Mouse (Mus musculus) heart, adult 9 months (tissue): ENCODE results near the gene Chrm3.

Source experiments
- DNase-seq, 2 experiments: peaks; one replicate each; pipeline ENCODE4 v3.0.0; 2022; ENCODE audit warnings: low spot score in 2 of 2

Chrm3 gene

GRCm38 (mm10) chr13:10068927-10069580, 291.6 kb downstream of the Chrm3 start:
- no peak for DNase-seq

GRCm38 (mm10) chr13:10066829-10067618, 293.6 kb downstream of the Chrm3 start:
- no peak for DNase-seq

- no peak for DNase-seq
Measured at GRCm38 (mm10) chr13:10065776-10066175, 294.9 kb downstream of the Chrm3 start.

GRCm38 (mm10) chr13:10062681-10063080, 298.0 kb downstream of the Chrm3 start:
- no peak for DNase-seq

GRCm38 (mm10) chr13:10058993-10059392, 301.7 kb downstream of the Chrm3 start:
- no peak for DNase-seq

- DNase-seq = no peak
Measured at GRCm38 (mm10) chr13:10057644-10058198, 302.9 kb downstream of the Chrm3 start.

- DNase-seq = no peak
Measured at GRCm38 (mm10) chr13:10054086-10054485, 306.6 kb downstream of the Chrm3 start.

GRCm38 (mm10) chr13:10053301-10053889, 307.3 kb downstream of the Chrm3 start:
- no peak for DNase-seq

GRCm38 (mm10) chr13:10045651-10046350, 314.8 kb downstream of the Chrm3 start:
- DNase-seq = peak; percentile 24 to 29

GRCm38 (mm10) chr13:10044084-10044483, 316.6 kb downstream of the Chrm3 start:
- DNase-seq = no peak

- DNase-seq = no peak
Measured at GRCm38 (mm10) chr13:10033570-10034399, 326.9 kb downstream of the Chrm3 start.

GRCm38 (mm10) chr13:10031547-10031946, 329.1 kb downstream of the Chrm3 start:
- DNase-seq = no peak

- no peak for DNase-seq
Measured at GRCm38 (mm10) chr13:10029944-10030343, 330.7 kb downstream of the Chrm3 start.

- no peak for DNase-seq
Measured at GRCm38 (mm10) chr13:10025134-10025533, 335.5 kb downstream of the Chrm3 start.

- no peak for DNase-seq
Measured at GRCm38 (mm10) chr13:10023112-10023511, 337.5 kb downstream of the Chrm3 start.

GRCm38 (mm10) chr13:10019252-10019651, 341.4 kb downstream of the Chrm3 start:
- no peak for DNase-seq

- DNase-seq = peak in 1 of 2 experiments; percentile 6
Measured at GRCm38 (mm10) chr13:10002916-10003315, 357.7 kb downstream of the Chrm3 start.

- no peak for DNase-seq
Measured at GRCm38 (mm10) chr13:9997664-9998328, 362.9 kb downstream of the Chrm3 start.

GRCm38 (mm10) chr13:9995852-9996251, 364.8 kb downstream of the Chrm3 start:
- no peak for DNase-seq

GRCm38 (mm10) chr13:9993571-9993970, 367.1 kb downstream of the Chrm3 start:
- DNase-seq = no peak
